Mouse (Mus musculus) hindbrain, postnatal 0 days (tissue): ENCODE measurements around the gene Gucd1. TPM values are rescaled to one million over a fixed set of nuclear protein-coding genes. Genes with fewer than 3 reads are reported as not detected.
"Not testable (repeated sequence)": the region's sequence is repeated elsewhere in the genome, so short reads cannot be mapped to it uniquely, and the experiment has no call there.

Source experiments
- ATAC-seq: fragments of 200-750 bp; cut with Nextera tagmentation; 2 replicates; pipeline ENCODE4 v1.8.0; 2017; ENCODE audit warnings: mild to moderate bottlenecking, moderate TSS enrichment, moderate library complexity
- DNase-seq: peaks from one replicate; pipeline ENCODE4 v3.0.0-alpha.2; 2015; ENCODE audit warnings: low spot score
- H3K27ac ChIP-seq: fragments of 300-500 bp; sonication (generic); 2 replicates; pipeline ENCODE4 v1.5.1; 2014; ENCODE audit warnings: mild to moderate bottlenecking
- H3K27me3 ChIP-seq: fragments of 300-500 bp; sonication (generic); 2 replicates; pipeline ENCODE4 v1.6.1; 2014; ENCODE audit warnings: low read length, mixed read lengths; ENCODE audit not compliant: insufficient read depth
- H3K36me3 ChIP-seq: fragments of 300-500 bp; sonication (generic); 2 replicates; pipeline ENCODE4 v1.6.1; 2014; ENCODE audit warnings: low read length, mixed read lengths; ENCODE audit not compliant: insufficient read depth
- H3K4me1 ChIP-seq: fragments of 300-500 bp; sonication (generic); 2 replicates; pipeline ENCODE4 v1.6.1; 2014; ENCODE audit warnings: antibody characterized with exemption, low read length, mixed read lengths; ENCODE audit not compliant: insufficient read depth
- H3K4me2 ChIP-seq: fragments of 300-500 bp; sonication (generic); 2 replicates; pipeline ENCODE4 v1.6.1; 2014; ENCODE audit warnings: low read depth, mild to moderate bottlenecking, low read length, moderate library complexity, mixed read lengths
- H3K4me3 ChIP-seq: fragments of 300-500 bp; sonication (generic); 2 replicates; pipeline ENCODE4 v1.5.1; 2014; ENCODE audit warnings: low read length
- H3K9ac ChIP-seq: fragments of 300-500 bp; sonication (generic); replicated peaks from 2 replicates; pipeline ENCODE4 v1.6.1; 2014; ENCODE audit warnings: mild to moderate bottlenecking, low read length, moderate library complexity, mixed read lengths
- H3K9me3 ChIP-seq: fragments of 300-500 bp; sonication (generic); 2 replicates; pipeline ENCODE4 v1.6.1; 2016; ENCODE audit warnings: low read length, mixed read lengths
- CTCF ChIP-seq: IDR thresholded peaks from 2 replicates; pipeline ENCODE4 v1.5.1; 2016; ENCODE audit warnings: antibody characterized with exemption, control low read depth, low read depth
- WGBS: fragments of 180-500 bp; shearing (Covaris S2); extraction: QIAGEN DNeasy Blood & Tissue Kit; methylation state at CpG from one replicate; pipeline ENCODE4 v1.1.7; 2014; 5-methylcytosine and 5-hydroxymethylcytosine counted together
- polyA plus RNA-seq: library from polyadenylated mRNA; unstranded; fragments of >200 nt; fragmentation: Nextera tagmentation; extraction: Ambion mirVana; gene quantifications from 2 replicates; pipeline ENCODE4 v1.2.1, GENCODE M21; 2015
- total RNA-seq: library from RNA; depleted of rRNA; stranded (reverse); fragments of >200 nt; gene quantifications from 2 replicates; pipeline ENCODE4 v1.2.3, GENCODE M21; 2014

Gene Gucd1
- total and polyA plus RNA-seq, 2 experiments from 2014 or later, result 15.6 to 44.3 TPM

GRCm38 (mm10) chr10:75505130-75505495, 12.7 kb downstream of the Gucd1 start:
- Histone ChIP-seq H3K27ac (no peak overlapping the region), H3K9me3 (no peaks in the 10 kb centered on the region), H3K9ac (no peak overlapping the region), H3K4me2 (no peak overlapping the region), H3K4me3 (no peak overlapping the region), H3K36me3 (peaks cover 27% of the 10 kb centered on the region), H3K27me3 (no peaks in the 10 kb centered on the region), H3K4me1 (no peaks in the 10 kb centered on the region)
- no peak for TF ChIP-seq CTCF
- WGBS, result 83% methylated on average over 3 of the region's 3 CpGs
- no peak for ATAC-seq
- no peak for DNase-seq

GRCm38 (mm10) chr10:75504234-75505129, 13.3 kb downstream of the Gucd1 start:
- H3K4me3 ChIP-seq, result no peak overlapping the region
- H3K9me3 ChIP-seq, result no peaks in the 10 kb centered on the region
- ATAC-seq (no peak), DNase-seq (no peak)
- no peaks in the 10 kb centered on the region for H3K4me1 ChIP-seq
- no peak overlapping the region for H3K4me2 ChIP-seq
- peaks cover 21% of the 10 kb centered on the region for H3K36me3 ChIP-seq
- WGBS, result 92% methylated on average over 8 of the region's 8 CpGs
- H3K9ac ChIP-seq, result no peak overlapping the region
- H3K27me3 ChIP-seq, result no peaks in the 10 kb centered on the region
- H3K27ac ChIP-seq, result no peak overlapping the region
- TF ChIP-seq CTCF, result no peak

- no peak for TF ChIP-seq CTCF
- Histone ChIP-seq H3K36me3 (peaks cover 14% of the 10 kb centered on the region), H3K27ac (no peak overlapping the region), H3K4me3 (no peak overlapping the region), H3K4me2 (no peak overlapping the region), H3K9ac (no peak overlapping the region), H3K4me1 (no peaks in the 10 kb centered on the region), H3K9me3 (no peaks in the 10 kb centered on the region), H3K27me3 (no peaks in the 10 kb centered on the region)
- no peak for DNase-seq
- WGBS, result 95% methylated on average over 7 of the region's 7 CpGs
- no peak for ATAC-seq
These were observed 14.1 kb downstream of the Gucd1 start for GRCm38 (mm10) chr10:75503692-75504091.

DNA sequence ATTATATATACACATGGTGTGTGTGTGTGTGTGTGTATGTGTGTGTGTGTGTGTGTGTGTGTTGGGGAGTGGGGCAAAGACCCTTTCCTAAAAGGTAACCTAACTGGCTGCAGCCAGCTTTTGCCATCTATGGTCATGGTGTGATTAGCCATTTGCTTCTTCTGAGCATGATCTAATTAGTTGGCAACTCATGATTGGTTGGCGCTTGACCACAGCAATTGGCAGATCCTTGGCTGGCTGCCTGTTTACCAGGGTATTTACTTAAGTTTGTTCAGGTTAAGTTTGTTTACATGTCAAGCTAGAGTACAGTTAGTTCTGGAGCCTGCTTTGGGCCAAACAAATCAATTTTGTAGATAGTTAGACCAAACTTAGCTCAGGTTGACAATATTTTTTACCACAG, 16.1 kb downstream of the Gucd1 start:
- WGBS, result 93% methylated on average over 1 of the region's 1 CpGs
- no peak for TF ChIP-seq CTCF
- H3K4me2 ChIP-seq, result no peak overlapping the region
- no peaks in the 10 kb centered on the region for H3K27me3 ChIP-seq
- DNase-seq (no peak), ATAC-seq (no peak)
- no peak overlapping the region for H3K27ac ChIP-seq
- no peaks in the 10 kb centered on the region for H3K36me3 ChIP-seq
- no peak overlapping the region for H3K4me3 ChIP-seq
- no peaks in the 10 kb centered on the region for H3K4me1 ChIP-seq
- no peak overlapping the region for H3K9ac ChIP-seq
- H3K9me3 ChIP-seq, result no peaks in the 10 kb centered on the region

- H3K9ac ChIP-seq, result no peak overlapping the region
- no peak overlapping the region for H3K27ac ChIP-seq
- no peaks in the 10 kb centered on the region for H3K36me3 ChIP-seq
- ATAC-seq (no peak), DNase-seq (no peak)
- H3K9me3 ChIP-seq, result no peaks in the 10 kb centered on the region
- no peak overlapping the region for H3K4me3 ChIP-seq
- no peak overlapping the region for H3K4me2 ChIP-seq
- WGBS, result 79% methylated on average over 7 of the region's 7 CpGs
- no peaks in the 10 kb centered on the region for H3K4me1 ChIP-seq
- H3K27me3 ChIP-seq, result no peaks in the 10 kb centered on the region
- no peak for TF ChIP-seq CTCF
These were observed 17.4 kb downstream of the Gucd1 start for GRCm38 (mm10) chr10:75500345-75500744.

DNA sequence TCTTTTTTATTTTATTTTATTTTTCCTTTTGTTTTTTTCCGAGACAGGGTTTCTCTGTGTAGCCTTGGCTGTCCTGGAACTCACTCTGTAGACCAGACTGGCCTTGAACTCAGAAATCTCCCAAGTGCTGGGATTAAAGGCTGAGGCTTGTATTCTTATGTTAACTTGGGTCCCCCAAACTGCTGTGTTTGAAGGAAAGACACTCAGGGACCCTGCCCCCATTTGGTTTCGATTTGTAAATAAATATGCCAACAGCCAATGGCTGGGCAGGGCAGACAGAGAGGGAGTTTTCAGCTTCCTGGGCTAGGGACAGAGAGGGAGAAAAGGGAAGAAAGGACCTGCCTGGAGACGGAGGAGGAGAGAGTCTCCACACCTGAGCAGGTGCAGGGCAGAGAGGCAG, 18.0 kb downstream of the Gucd1 start:
- Histone ChIP-seq H3K27ac (no peak overlapping the region), H3K36me3 (no peaks in the 10 kb centered on the region), H3K4me3 (no peak overlapping the region), H3K27me3 (no peaks in the 10 kb centered on the region), H3K4me1 (no peaks in the 10 kb centered on the region), H3K4me2 (no peak overlapping the region), H3K9ac (no peak overlapping the region), H3K9me3 (no peaks in the 10 kb centered on the region)
- DNase-seq (no peak), ATAC-seq (no peak)
- no peak for TF ChIP-seq CTCF
- 48% methylated on average over 3 of the region's 3 CpGs for WGBS

GRCm38 (mm10) chr10:75499214-75499613, 18.6 kb downstream of the Gucd1 start:
- WGBS, result 89% methylated on average over 7 of the region's 7 CpGs
- not testable (repeated sequence) for ATAC-seq

More at GRCm38 (mm10) chr10:75499214-75499613, 18.6 kb downstream of the Gucd1 start:
- H3K27ac ChIP-seq, H3K4me3 ChIP-seq, H3K27me3 ChIP-seq, H3K9me3 ChIP-seq, H3K4me1 ChIP-seq, H3K4me2 ChIP-seq, DNase-seq, H3K36me3 ChIP-seq, H3K9ac ChIP-seq: not testable (repeated sequence)
